Mouse (Mus musculus) neural tube, embryonic 12.5 days (tissue): ENCODE results near the gene Gm45337. TPM values are rescaled to one million over a fixed set of nuclear protein-coding genes. Genes with fewer than 3 reads are reported as not detected.
"Not testable (repeated sequence)": the region's sequence is repeated elsewhere in the genome, so short reads cannot be mapped to it uniquely, and the experiment has no call there.

Source experiments
- ATAC-seq: fragments of 200-750 bp; cut with Nextera tagmentation; 2 replicates; pipeline ENCODE4 v1.8.0; 2017; ENCODE audit warnings: low read depth, mild to moderate bottlenecking, moderate TSS enrichment, moderate library complexity; ENCODE audit not compliant: low FRiP score
- H3K27ac ChIP-seq: fragments of 300-500 bp; sonication (generic); 2 replicates; pipeline ENCODE4 v1.5.1; 2016
- H3K27me3 ChIP-seq: fragments of 300-500 bp; sonication (generic); replicated peaks from 2 replicates; pipeline ENCODE4 v1.6.1; 2016; ENCODE audit warnings: mild to moderate bottlenecking
- H3K36me3 ChIP-seq: fragments of 300-500 bp; sonication (generic); 2 replicates; pipeline ENCODE4 v1.6.1; 2016; ENCODE audit warnings: mild to moderate bottlenecking
- H3K4me1 ChIP-seq: fragments of 300-500 bp; sonication (generic); 2 replicates; pipeline ENCODE4 v1.6.1; 2016
- H3K4me2 ChIP-seq: fragments of 300-500 bp; sonication (generic); replicated peaks from 2 replicates; pipeline ENCODE4 v1.6.1; 2016; ENCODE audit warnings: mild to moderate bottlenecking
- H3K4me3 ChIP-seq: fragments of 300-500 bp; sonication (generic); 2 replicates; pipeline ENCODE4 v1.5.1; 2016
- H3K9ac ChIP-seq: fragments of 300-500 bp; sonication (generic); 2 replicates; pipeline ENCODE4 v1.6.1; 2016; ENCODE audit warnings: mild to moderate bottlenecking
- H3K9me3 ChIP-seq: fragments of 300-500 bp; sonication (generic); 2 replicates; pipeline ENCODE4 v1.6.1; 2016; ENCODE audit warnings: mild to moderate bottlenecking
- WGBS: fragments of 180-500 bp; shearing (Covaris S2); methylation state at CpG from one replicate; pipeline ENCODE4 v1.1.7; 2016; 5-methylcytosine and 5-hydroxymethylcytosine counted together
- polyA plus RNA-seq: library from polyadenylated mRNA; unstranded; fragments of >200 nt; fragmentation: Nextera tagmentation; extraction: Ambion mirVana; gene quantifications from 2 replicates; pipeline ENCODE4 v1.2.1, GENCODE M21; 2016

Gene Gm45337
- not detected in 2 replicates for polyA plus RNA-seq

DNA sequence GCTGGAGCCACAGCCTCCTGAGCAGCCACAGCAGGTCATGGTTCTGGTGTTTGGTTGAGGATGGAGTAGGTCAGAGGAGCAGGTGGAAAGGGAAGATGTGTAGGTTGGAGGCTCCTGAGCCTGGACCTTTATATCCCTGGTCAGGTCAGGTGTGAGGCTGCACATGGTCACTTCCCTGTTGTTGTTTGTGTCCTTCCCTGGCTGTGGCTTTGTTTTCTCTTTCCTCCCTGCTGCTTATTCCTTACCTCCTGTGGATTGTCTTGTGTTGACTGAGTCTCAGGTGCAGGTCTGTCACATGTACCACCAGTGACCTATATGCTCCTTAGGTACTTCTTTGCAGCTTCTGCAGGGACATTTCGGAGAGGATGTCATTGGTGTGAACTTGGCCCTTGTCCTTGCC is at the start of gene Gm45337:
Gm45337 (minus strand) TSS at position 101 of the 400 bp plus-strand sequence.
- no peak within 1 kb of the TSS for H3K27ac ChIP-seq
- no peak for ATAC-seq
- 78% methylated on average over 1 of the region's 1 CpGs for WGBS
- H3K4me1 ChIP-seq: no peaks in the 10 kb centered on the region
- no peak within 1 kb of the TSS for H3K4me2 ChIP-seq
- H3K36me3 ChIP-seq: no peaks in the 10 kb centered on the region
- H3K9me3 ChIP-seq: no peaks in the 10 kb centered on the region
- no peak within 1 kb of the TSS for H3K4me3 ChIP-seq
- H3K9ac ChIP-seq: no peak within 1 kb of the TSS
- H3K27me3 ChIP-seq: no peaks in the 10 kb centered on the region

DNA sequence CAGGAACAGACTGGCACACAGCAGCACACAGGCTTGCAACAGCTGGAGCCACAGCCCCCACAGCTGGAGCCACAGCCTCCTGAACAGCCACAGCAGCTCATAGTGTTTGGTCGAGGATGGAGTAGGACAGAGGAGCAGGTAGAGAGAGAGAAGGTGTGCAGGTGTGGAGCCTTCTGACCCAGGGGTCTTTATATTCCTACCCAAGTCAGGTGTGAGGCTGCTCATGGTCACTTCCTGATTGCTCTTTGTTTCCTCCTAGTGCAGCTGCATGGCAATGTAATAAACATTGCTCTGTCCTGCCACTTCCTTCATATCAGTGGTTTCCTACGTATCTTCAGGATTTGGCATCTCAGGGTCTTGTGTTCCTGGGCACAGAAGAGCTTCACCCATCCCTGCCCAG is 45.9 kb upstream of the Gm45337 start, which contains the start of gene Gm10153:
Gm10153 (minus strand) TSS at position 101 of the 400 bp plus-strand sequence.
- ATAC-seq: no peak
- Histone ChIP-seq H3K36me3 (no peaks in the 10 kb centered on the region), H3K27me3 (no peaks in the 10 kb centered on the region), H3K4me3 (no peak within 1 kb of the TSS), H3K4me1 (no peaks in the 10 kb centered on the region), H3K27ac (no peak within 1 kb of the TSS), H3K4me2 (no peak within 1 kb of the TSS), H3K9me3 (no peaks in the 10 kb centered on the region), H3K9ac (no peak within 1 kb of the TSS)
- WGBS: 40% methylated on average over 2 of the region's 2 CpGs

DNA sequence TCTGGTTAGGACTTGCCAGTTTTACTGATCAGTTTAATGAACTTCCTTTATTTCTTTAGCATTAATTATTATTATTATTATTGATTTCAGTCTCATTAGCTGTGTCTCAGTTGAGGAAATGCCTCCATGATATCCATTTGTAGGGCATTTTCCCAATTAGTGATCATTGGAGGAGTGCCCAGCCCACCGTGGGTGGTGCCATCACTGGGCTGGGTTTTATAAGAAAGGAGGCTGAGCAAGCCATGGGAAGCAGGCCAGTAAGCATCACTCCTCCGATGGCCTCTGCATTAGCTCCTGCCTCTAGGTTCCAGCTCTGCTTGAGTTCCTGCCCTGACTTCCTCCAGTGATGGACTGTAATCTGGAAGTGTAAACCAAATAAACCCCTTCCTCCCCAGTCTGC is 43.7 kb upstream of the Gm45337 start:
- ATAC-seq: no peak

DNA sequence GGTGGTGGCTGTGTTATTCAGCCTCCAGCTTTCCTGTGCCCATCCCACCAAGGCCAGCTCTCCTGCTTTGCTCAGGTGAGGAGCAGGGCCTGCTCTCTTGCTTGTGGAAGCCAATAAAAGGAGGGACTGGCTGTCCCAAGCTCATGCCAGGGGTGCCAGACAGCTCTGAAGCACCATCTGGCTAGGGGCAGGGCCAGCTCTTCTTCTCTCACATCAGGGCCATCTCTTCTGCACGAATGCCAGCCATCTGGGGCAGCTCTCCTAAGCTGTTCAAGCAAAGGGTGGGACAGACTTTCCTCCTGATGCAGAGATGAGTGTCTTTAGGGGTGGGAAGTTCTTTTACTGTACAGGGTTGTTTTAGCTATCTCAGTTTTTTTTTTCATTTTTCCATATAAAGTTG is 36.6 kb upstream of the Gm45337 start:
- no peak overlapping the region for H3K9ac ChIP-seq
- ATAC-seq: no peak
- H3K27ac ChIP-seq: no peak overlapping the region
- H3K4me2 ChIP-seq: no peak overlapping the region
- no peaks in the 10 kb centered on the region for H3K9me3 ChIP-seq
- 65% methylated on average over 1 of the region's 1 CpGs for WGBS
- H3K4me1 ChIP-seq: no peaks in the 10 kb centered on the region
- no peaks in the 10 kb centered on the region for H3K27me3 ChIP-seq
- no peaks in the 10 kb centered on the region for H3K36me3 ChIP-seq
- no peak overlapping the region for H3K4me3 ChIP-seq

More for the DNA sequence above, 43.7 kb upstream of the Gm45337 start:
- no peaks in the 10 kb centered on the region for H3K4me1 ChIP-seq
- H3K27me3 ChIP-seq: no peaks in the 10 kb centered on the region
- H3K9me3 ChIP-seq: no peaks in the 10 kb centered on the region
- H3K4me2 ChIP-seq: no peak overlapping the region
- H3K36me3 ChIP-seq: no peaks in the 10 kb centered on the region
- no peak overlapping the region for H3K9ac ChIP-seq
- no peak overlapping the region for H3K4me3 ChIP-seq
- 80% methylated on average over 2 of the region's 2 CpGs for WGBS
- H3K27ac ChIP-seq: no peak overlapping the region

DNA sequence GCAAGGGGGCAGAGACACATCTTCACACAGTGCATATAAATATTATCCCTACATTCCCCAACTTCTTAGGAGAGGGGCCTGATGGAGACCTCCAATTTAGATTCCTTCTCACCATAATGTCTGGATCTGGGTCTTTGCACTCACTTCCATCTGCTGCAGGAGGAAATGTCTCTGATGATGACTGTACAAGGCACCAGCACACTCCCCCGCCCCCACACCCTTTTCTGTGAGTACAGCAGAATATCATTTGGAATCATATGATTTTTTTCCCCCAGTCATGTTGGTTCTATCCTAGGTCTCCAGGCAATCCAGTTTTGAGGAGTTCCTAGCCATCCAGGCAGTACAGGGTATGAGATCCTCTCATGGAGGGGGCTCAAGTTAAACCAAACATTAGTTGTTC is 34.3 kb upstream of the Gm45337 start:
- no peak overlapping the region for H3K4me2 ChIP-seq
- no peaks in the 10 kb centered on the region for H3K36me3 ChIP-seq
- ATAC-seq: no peak
- H3K4me3 ChIP-seq: no peak overlapping the region
- H3K27ac ChIP-seq: no peak overlapping the region
- H3K9ac ChIP-seq: no peak overlapping the region
- H3K27me3 ChIP-seq: no peaks in the 10 kb centered on the region
- no peaks in the 10 kb centered on the region for H3K4me1 ChIP-seq
- H3K9me3 ChIP-seq: no peaks in the 10 kb centered on the region
- 91% methylated on average over 1 of the region's 1 CpGs for WGBS

DNA sequence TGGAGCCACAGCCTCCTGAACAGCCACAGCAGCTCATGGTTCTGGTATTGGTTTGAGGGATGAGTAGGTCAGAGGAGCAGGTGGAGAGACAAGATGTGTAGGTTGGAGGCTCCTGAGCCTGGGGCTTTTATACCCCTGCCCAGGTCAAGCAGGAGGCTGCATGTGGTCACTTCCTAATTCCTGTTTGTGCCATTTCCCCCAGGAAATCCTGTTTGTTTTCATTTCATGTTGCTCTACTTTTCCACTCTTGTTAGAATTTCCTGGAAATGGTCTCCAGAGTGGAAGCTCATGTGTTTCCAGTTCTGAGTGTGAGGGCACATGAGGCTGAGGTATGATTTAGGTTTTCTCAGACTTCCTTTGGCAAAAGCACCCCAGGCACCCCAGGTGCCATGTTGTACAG is 31.5 kb upstream of the Gm45337 start, which contains the start of gene Krtap5-2:
Krtap5-2 (minus strand) TSS at position 101 of the 400 bp plus-strand sequence.
- H3K27ac ChIP-seq, H3K4me1 ChIP-seq, H3K9ac ChIP-seq, H3K9me3 ChIP-seq, H3K4me2 ChIP-seq, ATAC-seq, H3K36me3 ChIP-seq, H3K27me3 ChIP-seq, H3K4me3 ChIP-seq: not testable (repeated sequence)

DNA sequence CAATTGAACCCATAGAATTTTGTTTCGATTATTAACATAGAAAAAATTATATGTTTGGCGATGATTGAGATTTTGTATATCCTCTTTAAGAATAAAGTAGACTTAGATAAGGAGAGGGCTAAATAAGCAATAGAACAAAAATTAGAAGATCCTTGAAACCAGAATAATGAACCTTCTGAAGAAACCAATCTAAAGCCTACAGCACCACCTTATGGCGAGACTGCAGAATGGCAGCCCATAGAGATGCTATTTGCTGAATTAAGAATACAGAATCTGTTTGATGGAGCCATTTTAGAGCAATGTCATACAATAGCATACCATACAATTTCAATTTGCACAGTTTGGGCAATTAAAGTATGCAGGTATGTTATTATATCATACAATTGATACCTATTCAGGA is 25.4 kb upstream of the Gm45337 start:
- no peak overlapping the region for H3K9ac ChIP-seq
- no peak overlapping the region for H3K4me3 ChIP-seq
- no peaks in the 10 kb centered on the region for H3K36me3 ChIP-seq
- no peaks in the 10 kb centered on the region for H3K9me3 ChIP-seq
- no peak overlapping the region for H3K4me2 ChIP-seq
- H3K4me1 ChIP-seq: no peaks in the 10 kb centered on the region
- no peaks in the 10 kb centered on the region for H3K27me3 ChIP-seq
- ATAC-seq: no peak
- no peak overlapping the region for H3K27ac ChIP-seq
- WGBS: 45% methylated on average over 3 of the region's 3 CpGs

DNA sequence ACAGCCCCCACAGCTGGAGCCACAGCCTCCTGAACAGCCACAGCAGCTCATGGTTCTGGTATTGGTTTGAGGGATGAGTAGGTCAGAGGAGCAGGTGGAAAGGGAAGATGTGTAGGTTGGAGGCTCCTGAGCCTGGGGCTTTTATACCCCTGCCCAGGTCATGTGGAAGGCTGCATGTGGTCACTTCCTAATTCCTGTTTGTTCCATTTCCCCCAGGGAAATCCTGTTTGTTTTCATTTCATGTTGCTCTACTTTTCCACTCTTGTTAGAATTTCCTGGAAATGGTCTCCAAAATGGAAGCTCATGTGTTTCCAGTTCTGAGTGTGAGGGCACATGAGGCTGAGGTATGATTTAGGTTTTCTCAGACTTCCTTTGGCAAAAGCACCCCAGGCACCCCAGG is 21.2 kb upstream of the Gm45337 start, which contains the start of gene Gm4553:
Gm4553 (minus strand) TSS at position 101 of the 400 bp plus-strand sequence.
- ATAC-seq, H3K9me3 ChIP-seq, H3K9ac ChIP-seq, H3K27ac ChIP-seq, H3K36me3 ChIP-seq, H3K4me1 ChIP-seq, H3K4me2 ChIP-seq, H3K4me3 ChIP-seq, H3K27me3 ChIP-seq: not testable (repeated sequence)

DNA sequence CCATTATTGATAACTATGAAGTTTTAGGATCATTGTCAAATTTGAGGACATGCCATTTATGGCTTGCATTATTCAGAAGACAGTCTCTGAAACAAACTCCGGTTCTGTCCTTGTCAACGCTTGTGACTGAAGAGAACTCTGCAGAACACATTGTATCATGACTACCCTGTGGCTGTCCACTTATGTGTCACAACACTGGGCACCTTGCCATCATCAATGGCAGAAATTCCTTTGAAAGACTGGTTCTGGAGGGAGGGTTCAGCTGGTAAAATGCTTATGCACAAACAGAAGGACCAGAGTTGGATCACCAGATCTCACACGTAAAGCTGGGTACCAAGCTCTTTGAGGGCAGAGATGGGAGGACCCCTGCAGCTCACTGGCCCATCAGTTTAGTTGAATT is 15.0 kb upstream of the Gm45337 start:
- H3K27me3 ChIP-seq: no peaks in the 10 kb centered on the region
- no peak overlapping the region for H3K9ac ChIP-seq
- H3K9me3 ChIP-seq: no peaks in the 10 kb centered on the region
- no peaks in the 10 kb centered on the region for H3K4me1 ChIP-seq
- no peak overlapping the region for H3K27ac ChIP-seq
- H3K4me3 ChIP-seq: no peak overlapping the region
- no peaks in the 10 kb centered on the region for H3K36me3 ChIP-seq
- WGBS: 95% methylated on average over 3 of the region's 3 CpGs
- no peak overlapping the region for H3K4me2 ChIP-seq
- no peak for ATAC-seq

DNA sequence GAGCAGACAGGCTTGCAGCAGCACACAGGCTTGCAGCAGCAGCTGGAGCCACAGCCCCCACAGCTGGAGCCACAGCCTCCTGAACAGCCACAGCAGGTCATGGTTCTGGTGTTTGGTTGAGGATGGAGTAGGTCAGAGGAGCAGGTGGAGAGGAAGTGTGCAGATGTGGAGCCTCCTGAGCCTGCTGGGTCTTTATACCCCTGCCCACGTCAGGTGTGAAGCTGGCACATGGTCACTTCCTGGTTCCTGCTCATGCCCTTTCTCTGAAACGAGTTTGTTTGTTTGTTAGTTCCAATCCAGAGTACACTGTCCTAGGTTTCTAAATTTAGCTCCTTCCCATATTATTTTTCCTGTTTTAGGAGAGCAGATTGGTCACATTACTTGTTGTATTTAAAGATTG is 12.6 kb upstream of the Gm45337 start, which contains the start of gene Gm29735:
Gm29735 (minus strand) TSS at position 101 of the 400 bp plus-strand sequence.
- WGBS: 53% methylated on average over 2 of the region's 2 CpGs
- not testable (repeated sequence) for ATAC-seq

DNA sequence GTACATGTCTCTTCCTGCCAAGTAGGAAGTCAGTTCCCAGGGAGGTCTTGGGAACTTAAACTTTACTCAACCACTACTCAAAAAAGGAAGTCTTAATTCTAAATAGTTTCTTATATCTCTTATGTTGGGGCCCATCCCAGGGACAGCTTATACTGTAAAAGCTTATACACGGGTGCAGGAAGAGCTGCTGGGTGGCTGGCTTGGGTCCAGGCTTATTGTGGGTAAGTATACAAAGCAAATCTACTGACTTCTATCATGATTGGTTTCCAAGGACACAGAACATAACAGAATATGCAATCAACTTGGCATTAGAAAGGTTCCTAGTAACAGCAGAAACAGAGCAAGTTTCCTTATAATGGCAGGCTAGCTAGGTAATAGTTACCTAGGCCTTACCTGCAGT is 10.9 kb upstream of the Gm45337 start:
- Histone ChIP-seq H3K4me2 (no peak overlapping the region), H3K4me3 (no peak overlapping the region), H3K9ac (no peak overlapping the region), H3K27ac (no peak overlapping the region), H3K27me3 (no peaks in the 10 kb centered on the region), H3K9me3 (no peaks in the 10 kb centered on the region), H3K4me1 (no peaks in the 10 kb centered on the region), H3K36me3 (no peaks in the 10 kb centered on the region)
- no peak for ATAC-seq
- WGBS: 82% methylated on average over 1 of the region's 1 CpGs

More for the DNA sequence above, 12.6 kb upstream of the Gm45337 start, which contains the start of gene Gm29735:
- H3K9ac ChIP-seq, H3K4me1 ChIP-seq, H3K36me3 ChIP-seq, H3K4me2 ChIP-seq, H3K27me3 ChIP-seq, H3K9me3 ChIP-seq, H3K4me3 ChIP-seq, H3K27ac ChIP-seq: not testable (repeated sequence)

DNA sequence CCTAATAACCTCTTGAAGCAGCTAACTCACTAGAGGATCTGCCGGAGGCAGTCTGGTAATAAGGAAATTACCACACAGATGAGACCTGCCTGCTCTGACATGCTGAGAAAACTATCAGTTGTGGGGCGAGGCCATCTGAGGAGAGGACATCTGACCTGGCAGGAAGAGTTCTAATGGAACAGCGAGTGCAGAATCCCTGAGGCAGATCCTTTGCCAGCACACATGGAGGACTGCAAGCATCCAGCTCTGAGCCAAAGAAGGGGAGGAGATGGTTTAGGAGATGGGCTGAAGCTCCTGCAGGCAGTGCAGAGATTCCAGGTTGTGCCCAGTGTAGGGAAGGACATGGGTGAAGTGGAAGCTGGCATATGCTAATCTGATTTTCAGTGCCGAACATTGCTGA is 7.8 kb upstream of the Gm45337 start:
- Histone ChIP-seq H3K27ac (no peak overlapping the region), H3K9ac (no peak overlapping the region), H3K27me3 (no peaks in the 10 kb centered on the region), H3K4me2 (no peak overlapping the region), H3K9me3 (no peaks in the 10 kb centered on the region), H3K4me1 (no peaks in the 10 kb centered on the region), H3K4me3 (no peak overlapping the region), H3K36me3 (no peaks in the 10 kb centered on the region)
- WGBS: 78% methylated on average over 4 of the region's 4 CpGs
- ATAC-seq: no peak

DNA sequence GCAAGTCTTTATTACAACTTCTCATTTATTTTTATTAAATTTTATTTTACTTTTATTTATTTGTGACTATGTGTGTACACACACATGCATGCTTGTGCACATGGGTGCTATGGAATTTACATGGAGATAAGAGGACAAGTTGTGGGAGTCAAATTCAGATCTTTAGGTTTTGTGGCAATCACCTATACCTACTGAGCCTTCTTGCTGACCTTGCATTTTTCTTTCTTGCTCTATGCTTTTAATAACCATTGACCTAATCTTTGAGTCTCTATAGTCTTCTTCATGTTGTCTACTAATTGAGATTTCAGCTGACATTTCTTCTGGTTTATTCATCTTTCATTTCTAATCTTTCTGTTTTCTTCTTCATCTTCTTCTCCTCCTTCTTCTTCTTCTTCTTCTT is 4.2 kb upstream of the Gm45337 start:
- Histone ChIP-seq H3K9ac (no peak overlapping the region), H3K9me3 (no peaks in the 10 kb centered on the region), H3K27ac (no peak overlapping the region), H3K4me2 (no peak overlapping the region), H3K4me3 (no peak overlapping the region), H3K4me1 (no peaks in the 10 kb centered on the region), H3K36me3 (no peaks in the 10 kb centered on the region), H3K27me3 (no peaks in the 10 kb centered on the region)
- ATAC-seq: no peak
